Mouse (Mus musculus) thymus, adult 18-20 months (tissue): ENCODE measurements around the gene Vmn1r57.
"Not testable (repeated sequence)": the region's sequence is repeated elsewhere in the genome, so short reads cannot be mapped to it uniquely, and the experiment has no call there.

ENCODE experiments used
- DNase-seq, 2 experiments: peaks; one replicate each; pipeline ENCODE4 v3.0.0; 2022; ENCODE audit warnings: mixed read lengths in 2 of 2

The Vmn1r57 gene

DNA sequence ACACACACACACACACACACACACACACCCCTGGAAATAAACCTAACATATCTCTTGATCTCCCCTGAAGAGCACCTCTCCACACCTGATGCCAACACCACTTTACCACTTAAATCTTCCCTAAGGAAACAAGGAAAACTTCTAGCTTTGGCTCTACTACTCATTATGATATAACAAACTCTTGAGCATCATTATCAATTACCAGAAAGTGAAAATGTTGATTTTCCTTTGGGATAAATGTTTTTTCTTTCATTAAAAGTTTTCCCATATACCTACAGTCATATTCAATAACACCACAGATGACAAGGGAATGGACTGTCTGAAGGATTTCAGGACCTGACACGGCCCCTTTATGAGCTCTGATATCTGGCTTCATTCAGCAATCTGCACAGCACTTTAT lies at the start of gene Vmn1r57:
Gene Vmn1r57, plus strand, starts transcription at position 301 of the 400 bp plus-strand sequence.
- DNase-seq: not testable (repeated sequence)

DNA sequence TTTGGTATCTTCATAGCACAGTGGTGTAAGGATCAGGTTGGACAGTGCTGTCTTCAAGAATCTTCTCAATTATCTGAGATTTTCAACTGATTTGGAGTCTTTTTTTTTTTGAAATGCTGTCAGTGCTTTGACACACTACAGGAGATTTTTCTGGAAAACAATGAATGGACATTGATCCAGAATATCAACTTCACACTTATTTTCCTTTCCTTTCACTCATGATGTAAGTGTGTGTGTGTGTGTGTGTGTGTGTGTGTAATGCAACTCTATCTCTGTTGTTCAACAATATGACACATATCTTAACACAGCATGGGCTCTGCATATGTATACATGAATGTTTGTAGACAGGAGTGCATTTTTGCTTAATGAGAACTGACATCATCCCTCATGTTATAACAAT lies 21.6 kb upstream of the Vmn1r57 start, which contains the start of gene Vmn1r56:
Gene Vmn1r56, minus strand, starts transcription at position 101 of the 400 bp plus-strand sequence.
- not testable (repeated sequence) for DNase-seq

DNA sequence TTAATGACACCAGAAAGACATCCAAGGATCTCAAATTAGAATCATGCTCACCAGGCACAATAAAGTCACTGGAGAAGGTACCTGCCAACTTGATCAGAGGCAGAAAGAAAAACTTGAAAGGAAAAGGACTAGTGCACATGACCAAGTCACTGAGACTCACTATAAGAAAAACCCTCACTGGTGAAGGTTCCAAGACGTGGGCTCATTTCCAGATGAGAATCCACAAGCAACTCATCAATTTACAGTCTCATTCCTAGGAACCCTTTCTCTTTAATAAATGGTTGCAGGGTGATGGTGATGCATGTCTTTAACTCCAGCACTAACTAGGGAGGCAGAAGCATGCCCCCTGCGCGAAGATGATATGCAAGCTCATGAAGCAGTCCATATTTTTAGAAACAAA lies 44.8 kb downstream of the Vmn1r57 start:
- no peak for DNase-seq
